Mouse (Mus musculus) liver, embryonic 16.5 days (tissue): ENCODE results near the gene Phex. TPM values are rescaled to one million over a fixed set of nuclear protein-coding genes. Genes with fewer than 3 reads are reported as not detected.

Source experiments
- ATAC-seq: fragments of 200-750 bp; cut with Nextera tagmentation; 2 replicates; pipeline ENCODE4 v1.8.0; 2017; ENCODE audit warnings: low read depth, mild to moderate bottlenecking, moderate number of reproducible peaks, moderate library complexity
- H3K27ac ChIP-seq: fragments of 300-500 bp; sonication (generic); 2 replicates; pipeline ENCODE4 v1.5.1; 2014; ENCODE audit warnings: mild to moderate bottlenecking, low read length
- H3K27me3 ChIP-seq: fragments of 300-500 bp; sonication (generic); 2 replicates; pipeline ENCODE4 v1.6.1; 2014; ENCODE audit warnings: low read depth, low read length, mixed read lengths; ENCODE audit not compliant: control insufficient read depth, insufficient read depth
- H3K36me3 ChIP-seq: fragments of 300-500 bp; sonication (generic); 2 replicates; pipeline ENCODE4 v1.6.1; 2014; ENCODE audit warnings: mild to moderate bottlenecking; ENCODE audit not compliant: control insufficient read depth, insufficient read depth
- H3K4me1 ChIP-seq: fragments of 300-500 bp; sonication (generic); 2 replicates; pipeline ENCODE4 v1.6.1; 2014; ENCODE audit warnings: low read depth, low read length, mixed read lengths; ENCODE audit not compliant: control insufficient read depth
- H3K4me2 ChIP-seq: fragments of 300-500 bp; sonication (generic); 2 replicates; pipeline ENCODE4 v1.6.1; 2014; ENCODE audit warnings: low read depth, low read length, mixed read lengths
- H3K4me3 ChIP-seq: fragments of 300-500 bp; sonication (generic); 2 replicates; pipeline ENCODE4 v1.5.1; 2014; ENCODE audit warnings: low read depth, mild to moderate bottlenecking, low read length
- H3K9ac ChIP-seq: fragments of 300-500 bp; sonication (generic); 2 replicates; pipeline ENCODE4 v1.6.1; 2014; ENCODE audit warnings: low read depth, low read length
- H3K9me3 ChIP-seq: fragments of 300-500 bp; sonication (generic); replicated peaks from 2 replicates; pipeline ENCODE4 v1.6.1; 2016; ENCODE audit warnings: low read length; ENCODE audit not compliant: control insufficient read depth
- WGBS: fragments of 180-500 bp; shearing (Covaris S2); extraction: QIAGEN DNeasy Blood & Tissue Kit; methylation state at CpG from one replicate; pipeline ENCODE4 v1.1.7; 2014; ENCODE audit not compliant: insufficient replicate concordance; 5-methylcytosine and 5-hydroxymethylcytosine counted together
- polyA plus RNA-seq: library from polyadenylated mRNA; unstranded; fragments of >200 nt; fragmentation: Nextera tagmentation; extraction: Ambion mirVana; gene quantifications from 2 replicates; pipeline ENCODE4 v1.2.1, GENCODE M21; 2015

Phex gene
- polyA plus RNA-seq, 1 experiment from 2014 or later = not detected

DNA sequence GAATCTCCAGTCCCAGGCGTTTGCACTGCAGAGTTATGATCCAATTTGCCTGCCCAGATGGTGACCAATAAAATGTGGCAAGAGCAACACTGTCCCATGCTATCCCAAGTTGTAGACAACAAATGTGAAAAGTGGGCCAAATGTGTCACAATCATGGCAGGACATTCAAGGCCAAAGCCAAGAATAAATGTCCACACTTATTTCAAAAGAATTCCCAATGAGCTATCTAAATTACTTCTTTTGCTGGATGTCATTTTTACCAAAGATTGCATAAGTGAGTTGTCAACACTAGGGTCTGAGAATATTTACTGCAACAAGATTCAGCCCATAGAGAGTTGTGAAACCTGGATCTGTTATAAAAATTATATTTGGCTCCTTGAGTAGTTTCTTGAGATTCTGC lies 86.7 kb downstream of the Phex start:
- 34% methylated on average over 1 of the region's 1 CpGs for WGBS
- Histone ChIP-seq H3K36me3 (no peaks in the 10 kb centered on the region), H3K27me3 (no peaks in the 10 kb centered on the region), H3K4me3 (no peak overlapping the region), H3K27ac (no peak overlapping the region), H3K9ac (no peak overlapping the region), H3K9me3 (no peaks in the 10 kb centered on the region), H3K4me1 (no peaks in the 10 kb centered on the region), H3K4me2 (no peak overlapping the region)
- no peak for ATAC-seq

DNA sequence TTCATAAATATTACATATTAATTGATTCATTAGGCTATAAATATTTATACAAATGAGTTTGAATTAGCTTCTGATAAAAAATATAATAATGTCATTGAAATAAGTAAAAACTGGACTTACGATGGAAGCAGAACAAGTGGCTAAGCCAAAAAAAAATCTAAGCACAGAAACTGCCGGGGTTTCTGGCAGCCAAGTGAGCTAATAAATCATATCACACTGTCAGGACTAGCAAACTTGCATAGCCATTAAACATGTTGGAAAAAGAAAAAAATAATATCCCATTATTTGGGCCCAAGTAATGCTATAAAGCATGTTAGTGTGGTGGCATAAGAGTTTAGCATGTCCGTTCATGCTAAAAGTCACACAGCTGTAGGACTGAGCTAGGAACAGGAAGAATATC lies 87.4 kb downstream of the Phex start:
- H3K4me3 ChIP-seq = no peak overlapping the region
- WGBS = 75% methylated on average over 3 of the region's 3 CpGs
- H3K36me3 ChIP-seq = no peaks in the 10 kb centered on the region
- no peak for ATAC-seq
- no peak overlapping the region for H3K27ac ChIP-seq
- H3K9ac ChIP-seq = no peak overlapping the region
- no peaks in the 10 kb centered on the region for H3K27me3 ChIP-seq
- no peaks in the 10 kb centered on the region for H3K4me1 ChIP-seq
- no peaks in the 10 kb centered on the region for H3K9me3 ChIP-seq
- no peak overlapping the region for H3K4me2 ChIP-seq

DNA sequence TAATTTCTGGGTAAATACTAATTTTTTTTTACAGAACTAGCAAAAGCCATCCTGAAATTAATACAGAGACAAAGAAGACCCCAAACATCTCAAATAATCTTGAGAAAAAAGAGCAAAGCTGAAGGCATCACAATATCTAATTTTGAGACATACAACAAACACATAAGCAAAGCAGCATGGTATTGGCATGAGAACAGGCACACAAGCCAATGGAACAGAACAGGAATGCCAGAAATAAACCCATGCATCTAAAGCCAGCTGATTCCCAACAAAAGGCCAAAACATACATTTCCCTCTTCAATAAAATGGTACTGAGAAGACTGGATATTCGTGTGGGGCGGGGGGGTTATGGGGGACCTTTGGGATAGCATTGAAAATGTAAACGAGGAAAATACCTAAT lies 90.7 kb downstream of the Phex start:
- Histone ChIP-seq H3K4me1 (no peaks in the 10 kb centered on the region), H3K4me2 (no peak overlapping the region), H3K27ac (no peak overlapping the region), H3K27me3 (no peaks in the 10 kb centered on the region), H3K9me3 (no peaks in the 10 kb centered on the region), H3K9ac (no peak overlapping the region), H3K36me3 (no peaks in the 10 kb centered on the region), H3K4me3 (no peak overlapping the region)
- no peak for ATAC-seq
- 57% methylated on average over 3 of the region's 3 CpGs for WGBS

DNA sequence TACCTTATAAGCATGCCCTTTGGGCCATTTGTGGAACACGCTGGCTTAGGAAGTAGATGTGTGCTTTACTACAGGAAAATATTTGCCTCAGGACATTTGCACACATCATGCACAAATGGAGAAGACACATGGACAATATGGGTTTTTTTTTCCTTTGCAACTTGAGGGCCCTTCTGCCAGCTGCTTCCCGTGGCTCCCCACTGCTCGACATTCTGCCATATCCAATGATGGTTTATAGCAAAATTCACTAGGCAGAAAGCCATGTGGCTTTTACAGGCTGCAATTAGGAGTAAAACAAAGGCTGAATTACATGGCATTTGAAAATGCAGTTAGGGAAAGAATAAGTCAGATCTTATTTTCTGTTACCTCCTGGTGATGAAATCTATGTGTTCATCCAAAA lies 104.8 kb downstream of the Phex start:
- Histone ChIP-seq H3K9ac (no peak overlapping the region), H3K27ac (no peak overlapping the region), H3K4me1 (no peaks in the 10 kb centered on the region), H3K27me3 (no peaks in the 10 kb centered on the region), H3K4me2 (no peak overlapping the region), H3K36me3 (no peaks in the 10 kb centered on the region), H3K4me3 (no peak overlapping the region), H3K9me3 (no peaks in the 10 kb centered on the region)
- 57% methylated on average over 3 of the region's 3 CpGs for WGBS
- ATAC-seq = no peak

DNA sequence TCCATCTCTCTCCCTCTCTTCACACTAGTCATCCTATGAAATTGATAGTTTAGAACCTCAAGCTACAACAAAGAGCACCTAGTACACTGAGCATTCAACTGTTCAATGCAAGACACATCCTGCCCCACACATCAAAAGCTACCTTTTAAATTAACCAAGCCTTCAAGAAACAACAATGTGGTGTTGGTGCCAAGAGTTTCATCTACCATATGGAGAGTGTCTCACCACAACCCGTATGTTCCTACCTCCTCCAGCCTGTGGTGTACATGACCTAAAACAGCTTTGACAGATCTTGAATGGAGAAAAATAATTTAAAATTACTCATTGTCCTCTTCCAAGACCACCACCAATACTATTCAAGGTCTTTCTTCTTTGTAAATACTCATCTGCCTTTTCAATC lies 106.9 kb downstream of the Phex start:
- WGBS = 59% methylated on average over 1 of the region's 1 CpGs
- H3K4me3 ChIP-seq = no peak overlapping the region
- H3K9me3 ChIP-seq = no peaks in the 10 kb centered on the region
- H3K27me3 ChIP-seq = no peaks in the 10 kb centered on the region
- no peak overlapping the region for H3K9ac ChIP-seq
- no peak overlapping the region for H3K27ac ChIP-seq
- no peak for ATAC-seq
- no peaks in the 10 kb centered on the region for H3K4me1 ChIP-seq
- H3K4me2 ChIP-seq = no peak overlapping the region
- H3K36me3 ChIP-seq = no peaks in the 10 kb centered on the region

DNA sequence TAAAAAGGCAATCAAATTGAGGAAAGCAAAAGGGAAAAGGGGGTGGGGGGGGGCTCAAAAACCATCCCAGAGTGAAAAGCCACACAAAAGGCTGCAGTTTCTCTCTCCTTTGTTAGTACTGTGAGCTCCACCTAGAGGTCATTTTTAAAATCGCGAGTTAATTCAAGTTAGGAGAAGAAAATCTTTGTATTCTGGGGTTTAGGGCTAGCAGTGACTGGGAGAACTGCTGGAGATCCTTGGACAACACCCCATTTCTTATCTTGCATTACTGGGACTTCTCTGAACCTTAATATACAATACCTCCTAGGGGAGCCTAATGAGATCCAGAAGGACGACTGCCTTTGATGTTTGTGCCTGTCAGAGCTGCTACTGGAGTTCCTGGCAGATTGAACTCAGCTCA lies 107.7 kb downstream of the Phex start:
- Histone ChIP-seq H3K27ac (no peak overlapping the region), H3K36me3 (no peaks in the 10 kb centered on the region), H3K4me3 (no peak overlapping the region), H3K4me2 (no peak overlapping the region), H3K4me1 (no peaks in the 10 kb centered on the region), H3K9me3 (no peaks in the 10 kb centered on the region), H3K27me3 (no peaks in the 10 kb centered on the region), H3K9ac (no peak overlapping the region)
- 9% methylated on average over 3 of the region's 3 CpGs for WGBS
- no peak for ATAC-seq

DNA sequence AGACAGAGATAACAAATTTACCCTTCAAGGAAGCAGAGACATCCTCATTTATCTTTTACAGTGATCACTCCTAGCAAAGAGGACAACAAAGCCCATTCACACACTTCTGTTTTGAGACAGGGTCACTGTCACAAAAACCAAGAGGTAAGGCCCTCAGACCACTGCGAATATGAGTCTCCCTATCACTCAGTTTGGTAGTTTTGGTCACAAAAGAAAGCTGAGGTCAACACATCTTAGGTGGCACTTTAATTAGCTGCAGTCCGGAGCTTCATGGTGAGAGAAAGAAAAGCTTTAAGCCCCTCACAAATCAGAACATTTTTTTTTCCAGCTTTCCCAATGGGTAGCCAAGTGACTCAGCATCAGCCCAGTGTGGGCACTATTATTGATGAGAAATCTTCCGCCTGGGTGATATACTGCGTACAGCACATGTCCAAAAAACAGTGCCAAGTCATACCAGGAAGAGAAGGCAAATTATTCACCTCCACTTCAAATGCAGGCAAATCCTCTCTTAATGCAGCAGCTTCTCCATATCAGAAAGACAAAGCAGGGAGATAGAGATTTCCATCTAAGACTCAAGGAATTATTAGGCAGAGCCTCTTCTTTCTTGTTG lies 108.2 kb downstream of the Phex start:
- no peak overlapping the region for H3K4me2 ChIP-seq
- no peak for ATAC-seq
- no peaks in the 10 kb centered on the region for H3K9me3 ChIP-seq
- H3K4me3 ChIP-seq = no peak overlapping the region
- no peaks in the 10 kb centered on the region for H3K36me3 ChIP-seq
- WGBS = 44% methylated on average over 4 of the region's 4 CpGs
- no peaks in the 10 kb centered on the region for H3K4me1 ChIP-seq
- no peak overlapping the region for H3K9ac ChIP-seq
- no peak overlapping the region for H3K27ac ChIP-seq
- no peaks in the 10 kb centered on the region for H3K27me3 ChIP-seq

DNA sequence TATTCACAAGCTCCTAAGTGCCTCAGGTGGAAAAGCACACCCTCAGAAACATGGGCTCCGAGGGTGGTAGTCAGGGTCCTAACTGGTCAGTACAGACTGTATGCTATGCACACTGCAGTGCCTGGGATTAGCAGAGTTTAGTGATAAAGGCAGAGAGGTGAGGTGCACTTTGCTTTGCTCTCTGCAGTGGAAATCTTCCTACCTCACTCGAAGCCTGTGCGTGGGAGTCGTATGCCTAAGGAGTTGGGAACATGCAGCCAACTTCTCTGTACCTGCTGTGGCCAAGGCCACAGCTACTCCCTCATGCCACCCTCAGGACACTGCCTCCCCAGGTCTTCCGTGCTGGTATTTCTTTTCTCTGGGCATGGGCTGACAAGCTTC lies 109.3 kb downstream of the Phex start:
- Histone ChIP-seq H3K4me3 (no peak overlapping the region), H3K4me1 (no peaks in the 10 kb centered on the region), H3K27ac (no peak overlapping the region), H3K36me3 (no peaks in the 10 kb centered on the region), H3K4me2 (no peak overlapping the region), H3K9me3 (no peaks in the 10 kb centered on the region), H3K27me3 (no peaks in the 10 kb centered on the region), H3K9ac (no peak overlapping the region)
- no peak for ATAC-seq
- 56% methylated on average over 5 of the region's 5 CpGs for WGBS

DNA sequence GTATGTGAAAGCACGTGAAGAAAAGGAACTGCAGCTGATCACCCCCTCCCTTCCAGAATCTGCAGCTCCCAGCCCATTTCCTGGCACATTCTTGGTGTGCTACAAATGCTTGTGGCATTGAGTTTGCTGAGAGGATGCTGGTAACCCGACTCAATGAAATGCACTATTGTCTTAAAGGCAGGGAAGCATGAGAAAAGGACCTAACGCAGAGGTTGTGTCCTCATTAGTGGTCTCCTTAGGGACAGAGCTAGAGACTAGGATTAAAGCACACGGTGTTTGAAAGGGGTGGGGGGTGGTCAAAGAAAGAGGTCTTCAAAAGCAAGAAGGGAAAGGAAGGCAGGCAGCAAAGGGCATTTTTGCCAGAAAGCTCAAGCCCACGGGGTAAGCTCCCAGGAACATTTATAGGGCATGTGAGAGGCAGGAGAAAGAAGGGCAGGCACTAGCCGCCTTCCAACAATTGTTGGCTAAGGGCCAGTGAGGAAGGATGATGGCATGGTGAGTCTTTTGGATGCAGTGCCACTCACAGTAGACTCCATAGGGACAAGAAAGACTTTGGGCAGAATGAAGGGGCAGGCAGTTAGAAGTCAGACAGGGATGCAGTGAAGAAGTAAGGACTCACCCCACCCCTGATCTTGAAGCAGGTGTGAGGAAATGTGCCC lies 109.8 kb downstream of the Phex start:
- WGBS = 35% methylated on average over 6 of the region's 6 CpGs
- Histone ChIP-seq H3K9ac (no peak overlapping the region), H3K9me3 (no peaks in the 10 kb centered on the region), H3K27ac (no peak overlapping the region), H3K4me2 (no peak overlapping the region), H3K4me3 (no peak overlapping the region), H3K4me1 (no peaks in the 10 kb centered on the region), H3K36me3 (no peaks in the 10 kb centered on the region), H3K27me3 (no peaks in the 10 kb centered on the region)
- no peak for ATAC-seq
